Mouse (Mus musculus): ENCODE results near the gene Hoxb5. TPM values are rescaled to one million over a fixed set of nuclear protein-coding genes. Genes with fewer than 3 reads are reported as not detected.

Gene Hoxb5
- polyA plus RNA-seq, 1 experiment from 2014 or later = 7.5 TPM

- no peaks in the 10 kb centered on the region for H3K36me3 ChIP-seq (ENCODE audit: control insufficient read depth, insufficient read depth, low read length)
- peaks cover 6% of the 10 kb centered on the region; the same call in 1 of the 2 replicates for H3K27me3 ChIP-seq (ENCODE audit: control insufficient read depth, insufficient read depth, low read length)
- peak overlapping the region; percentile 43 for H3K4me3 ChIP-seq (ENCODE audit: low read depth, low read length)
- peak overlapping the region; percentile 73 for H3K4me2 ChIP-seq (replicated peaks; ENCODE audit: low read depth)
- no peaks in the 10 kb centered on the region for H3K4me1 ChIP-seq (replicated peaks; ENCODE audit: control insufficient read depth, insufficient read depth)
- peak overlapping the region; percentile 70 for H3K9ac ChIP-seq (ENCODE audit: low read length)
- TF ChIP-seq EP300 (optimal IDR thresholded peaks at IDR 0.05) = no peak
- no peak for TF ChIP-seq CTCF (IDR thresholded peaks at IDR 0.05; ENCODE audit: low read depth)
- H3K27ac ChIP-seq (replicated peaks) = peak overlapping the region; percentile 89
- ATAC-seq (ENCODE audit: low FRiP score, low TSS enrichment) (no peak), DNase-seq (ENCODE audit: low spot score) (no peak)
- no peaks in the 10 kb centered on the region for H3K9me3 ChIP-seq (ENCODE audit: control insufficient read depth, low read length)
- WGBS = 31% methylated on average over 5 of the region's 5 CpGs
Observed at GRCm38 (mm10) chr11:96315344-96315681, 12.2 kb downstream of the Hoxb5 start.

GRCm38 (mm10) chr11:96316696-96317607 is 13.8 kb downstream of the Hoxb5 start:
- Histone ChIP-seq H3K9ac (ENCODE audit: low read length) (no peak overlapping the region; the same call in 1 of the 2 replicates), H3K27ac (replicated peaks) (peak overlapping the region; percentile 97; the same call in 1 of the 2 replicates), H3K4me2 (replicated peaks; ENCODE audit: low read depth) (peak overlapping the region; percentile 73), H3K27me3 (ENCODE audit: control insufficient read depth, insufficient read depth, low read length) (peaks cover 5% of the 10 kb centered on the region; the same call in 1 of the 2 replicates), H3K9me3 (ENCODE audit: control insufficient read depth, low read length) (no peaks in the 10 kb centered on the region), H3K4me1 (replicated peaks; ENCODE audit: control insufficient read depth, insufficient read depth) (no peaks in the 10 kb centered on the region), H3K36me3 (ENCODE audit: control insufficient read depth, insufficient read depth, low read length) (no peaks in the 10 kb centered on the region), H3K4me3 (ENCODE audit: low read depth, low read length) (peak overlapping the region; percentile 61)
- DNase-seq (ENCODE audit: low spot score) (no peak), ATAC-seq (ENCODE audit: low FRiP score, low TSS enrichment) (no peak)
- WGBS = 17% methylated on average over 18 of the region's 18 CpGs
- TF ChIP-seq CTCF (IDR thresholded peaks at IDR 0.05; ENCODE audit: low read depth) = no peak
- no peak for TF ChIP-seq EP300 (optimal IDR thresholded peaks at IDR 0.05)

GRCm38 (mm10) chr11:96317608-96318367 is 14.7 kb downstream of the Hoxb5 start, which contains the start of gene Hoxb4:
Gene Hoxb4 (plus strand): TSS chr11:96318267.
- Histone ChIP-seq H3K9ac (ENCODE audit: low read length) (peak within 1 kb of the TSS; percentile 84), H3K36me3 (ENCODE audit: control insufficient read depth, insufficient read depth, low read length) (no peaks in the 10 kb centered on the region), H3K4me1 (replicated peaks; ENCODE audit: control insufficient read depth, insufficient read depth) (no peaks in the 10 kb centered on the region), H3K27ac (replicated peaks) (peak within 1 kb of the TSS; percentile 97), H3K27me3 (ENCODE audit: control insufficient read depth, insufficient read depth, low read length) (peaks cover 4% of the 10 kb centered on the region; the same call in 1 of the 2 replicates), H3K4me2 (replicated peaks; ENCODE audit: low read depth) (peak within 1 kb of the TSS; percentile 73), H3K9me3 (ENCODE audit: control insufficient read depth, low read length) (no peaks in the 10 kb centered on the region), H3K4me3 (ENCODE audit: low read depth, low read length) (peak within 1 kb of the TSS; percentile 61)
- ATAC-seq (ENCODE audit: low FRiP score, low TSS enrichment) = 0 out of 2 replicates have a peak, but pooled peaks have one; percentile 1
- no peak for DNase-seq (ENCODE audit: low spot score)
- WGBS = 8% methylated on average over 28 of the region's 28 CpGs
- TF ChIP-seq EP300 (optimal IDR thresholded peaks at IDR 0.05) (no peak), CTCF (IDR thresholded peaks at IDR 0.05; ENCODE audit: low read depth) (no peak)

GRCm38 (mm10) chr11:96318368-96319070 is 15.4 kb downstream of the Hoxb5 start:
- peak; percentile 67 for DNase-seq (ENCODE audit: low spot score)
- peak; percentile 76; the same call in 1 of the 2 replicates for ATAC-seq (ENCODE audit: low FRiP score, low TSS enrichment)
- WGBS = under 1% methylated on average over 31 of the region's 45 CpGs
- no peaks in the 10 kb centered on the region for H3K4me1 ChIP-seq (replicated peaks; ENCODE audit: control insufficient read depth, insufficient read depth)
- peak overlapping the region; percentile 97 for H3K27ac ChIP-seq (replicated peaks)
- no peaks in the 10 kb centered on the region for H3K9me3 ChIP-seq (ENCODE audit: control insufficient read depth, low read length)
- H3K27me3 ChIP-seq (ENCODE audit: control insufficient read depth, insufficient read depth, low read length) = peaks cover 4% of the 10 kb centered on the region; the same call in 1 of the 2 replicates
- peak overlapping the region; percentile 84 for H3K9ac ChIP-seq (ENCODE audit: low read length)
- no peaks in the 10 kb centered on the region for H3K36me3 ChIP-seq (ENCODE audit: control insufficient read depth, insufficient read depth, low read length)
- H3K4me3 ChIP-seq (ENCODE audit: low read depth, low read length) = peak overlapping the region; percentile 61
- peak overlapping the region; percentile 73 for H3K4me2 ChIP-seq (replicated peaks; ENCODE audit: low read depth)
- TF ChIP-seq CTCF (IDR thresholded peaks at IDR 0.05; ENCODE audit: low read depth) = no peak
- no peak for TF ChIP-seq EP300 (optimal IDR thresholded peaks at IDR 0.05)

- peak; percentile 28 for ATAC-seq (ENCODE audit: low FRiP score, low TSS enrichment)
- no peaks in the 10 kb centered on the region for H3K4me1 ChIP-seq (replicated peaks; ENCODE audit: control insufficient read depth, insufficient read depth)
- TF ChIP-seq EP300 (optimal IDR thresholded peaks at IDR 0.05) (no peak), CTCF (IDR thresholded peaks at IDR 0.05; ENCODE audit: low read depth) (no peak)
- peak overlapping the region; percentile 97 for H3K27ac ChIP-seq (replicated peaks)
- peak overlapping the region; percentile 61 for H3K4me3 ChIP-seq (ENCODE audit: low read depth, low read length)
- H3K27me3 ChIP-seq (ENCODE audit: control insufficient read depth, insufficient read depth, low read length) = peaks cover 4% of the 10 kb centered on the region; the same call in 1 of the 2 replicates
- H3K9ac ChIP-seq (ENCODE audit: low read length) = peak overlapping the region; percentile 84
- no peaks in the 10 kb centered on the region for H3K9me3 ChIP-seq (ENCODE audit: control insufficient read depth, low read length)
- H3K36me3 ChIP-seq (ENCODE audit: control insufficient read depth, insufficient read depth, low read length) = no peaks in the 10 kb centered on the region
- WGBS = 0% methylated on average over 30 of the region's 34 CpGs
- no peak for DNase-seq (ENCODE audit: low spot score)
- H3K4me2 ChIP-seq (replicated peaks; ENCODE audit: low read depth) = peak overlapping the region; percentile 73
Observed at GRCm38 (mm10) chr11:96319071-96319902, 16.2 kb downstream of the Hoxb5 start.

Measured in stomach, postnatal 0 days (tissue).